Mouse (Mus musculus) brain, embryonic 14.5 days (tissue): ENCODE data around the gene Dkkl1.

Experiments
- CTCF ChIP-seq: fragments of 200-500 bp; IDR thresholded peaks from 2 replicates; pipeline ENCODE4 v1.5.1; 2012; ENCODE audit warnings: inconsistent platforms, mild to moderate bottlenecking, moderate library complexity, borderline replicate concordance; ENCODE audit not compliant: insufficient read depth, insufficient read length; ENCODE audit errors: extremely low read depth
- POLR2A ChIP-seq: fragments of 200-500 bp; IDR thresholded peaks from 2 replicates; pipeline ENCODE4 v1.6.1; 2012; ENCODE audit warnings: mild to moderate bottlenecking, inconsistent platforms, borderline replicate concordance; ENCODE audit not compliant: poor library complexity, insufficient read depth, insufficient read length, severe bottlenecking; ENCODE audit errors: extremely low read depth

DNA sequence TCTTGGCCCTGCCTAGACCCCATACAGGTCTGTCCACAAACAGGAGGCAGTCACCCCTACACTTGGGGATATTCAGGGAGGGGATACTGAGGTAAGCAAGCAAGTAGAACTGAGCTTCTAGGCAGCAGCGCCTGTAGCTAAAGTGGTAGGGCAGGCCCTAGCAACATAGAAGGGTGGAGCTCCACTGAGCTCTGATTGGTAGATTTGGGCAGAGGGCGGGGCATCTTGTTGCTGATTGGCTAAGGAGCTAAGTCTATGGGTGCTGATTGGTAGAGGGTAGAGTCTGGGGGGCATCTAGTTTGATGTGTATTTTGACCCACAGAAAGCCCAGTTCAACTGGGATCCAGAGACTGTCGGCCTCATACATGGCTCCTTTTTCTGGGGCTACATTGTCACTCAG, 42.5 kb downstream of the Dkkl1 start:
- TF ChIP-seq CTCF: no peak
- no peak for TF ChIP-seq POLR2A
